Mouse (Mus musculus) midbrain, embryonic 16.5 days (tissue): ENCODE measurements around the gene Samd5. TPM values are rescaled to one million over a fixed set of nuclear protein-coding genes. Genes with fewer than 3 reads are reported as not detected.

Experiments
- ATAC-seq: fragments of 200-750 bp; cut with Nextera tagmentation; 2 replicates; pipeline ENCODE4 v1.8.0; 2017; ENCODE audit warnings: moderate TSS enrichment
- H3K27ac ChIP-seq: fragments of 300-500 bp; sonication (generic); 2 replicates; pipeline ENCODE4 v1.5.1; 2014; ENCODE audit warnings: mild to moderate bottlenecking, low read length, mixed read lengths
- H3K27me3 ChIP-seq: fragments of 300-500 bp; sonication (generic); 2 replicates; pipeline ENCODE4 v1.6.1; 2014; ENCODE audit warnings: low read depth, low read length, mixed read lengths; ENCODE audit not compliant: control insufficient read depth, insufficient read depth
- H3K36me3 ChIP-seq: fragments of 300-500 bp; sonication (generic); 2 replicates; pipeline ENCODE4 v1.6.1; 2014; ENCODE audit warnings: mild to moderate bottlenecking, low read length, moderate library complexity, mixed read lengths; ENCODE audit not compliant: control insufficient read depth, insufficient read depth
- H3K4me1 ChIP-seq: fragments of 300-500 bp; sonication (generic); 2 replicates; pipeline ENCODE4 v1.6.1; 2014; ENCODE audit warnings: mild to moderate bottlenecking, low read length, mixed read lengths; ENCODE audit not compliant: control insufficient read depth, insufficient read depth
- H3K4me2 ChIP-seq: fragments of 300-500 bp; sonication (generic); 2 replicates; pipeline ENCODE4 v1.6.1; 2014; ENCODE audit warnings: mild to moderate bottlenecking, low read length, mixed read lengths
- H3K4me3 ChIP-seq: fragments of 300-500 bp; sonication (generic); 2 replicates; pipeline ENCODE4 v1.5.1; 2014; ENCODE audit warnings: low read depth, mild to moderate bottlenecking, low read length, moderate library complexity, mixed read lengths
- H3K9ac ChIP-seq: fragments of 300-500 bp; sonication (generic); 2 replicates; pipeline ENCODE4 v1.6.1; 2014; ENCODE audit warnings: low read depth, low read length, mixed read lengths
- H3K9me3 ChIP-seq: fragments of 300-500 bp; sonication (generic); replicated peaks from 2 replicates; pipeline ENCODE4 v1.6.1; 2014; ENCODE audit warnings: mild to moderate bottlenecking, low read length, mixed read lengths; ENCODE audit not compliant: control insufficient read depth, poor library complexity, severe bottlenecking
- WGBS: fragments of 180-500 bp; shearing (Covaris S2); extraction: QIAGEN DNeasy Blood & Tissue Kit; methylation state at CpG from one replicate; pipeline ENCODE4 v1.1.7; 2014; 5-methylcytosine and 5-hydroxymethylcytosine counted together
- polyA plus RNA-seq: library from polyadenylated mRNA; unstranded; fragments of >200 nt; fragmentation: Nextera tagmentation; extraction: Ambion mirVana; gene quantifications from 2 replicates; pipeline ENCODE4 v1.2.1, GENCODE M21; 2015

The Samd5 gene
- 7.7 and 8.7 TPM in 2 replicates for polyA plus RNA-seq

GRCm38 (mm10) chr10:9674561-9675521 lies at the start of gene Samd5:
Samd5 (minus strand) TSS chr10:9675208.
- H3K36me3 ChIP-seq = no peaks in the 10 kb centered on the region
- peak within 1 kb of the TSS; percentile 87 for H3K27ac ChIP-seq
- peak within 1 kb of the TSS; percentile 82 for H3K4me2 ChIP-seq
- under 1% methylated on average over 90 of the region's 91 CpGs for WGBS
- H3K4me1 ChIP-seq = peaks cover 33% of the 10 kb centered on the region
- ATAC-seq = peak; percentile 70
- H3K27me3 ChIP-seq = no peaks in the 10 kb centered on the region
- H3K9me3 ChIP-seq = no peaks in the 10 kb centered on the region
- H3K4me3 ChIP-seq = peak within 1 kb of the TSS; percentile 81
- peak within 1 kb of the TSS; percentile 96 for H3K9ac ChIP-seq

GRCm38 (mm10) chr10:9722519-9723303 lies 47.7 kb upstream of the Samd5 start:
- no peaks in the 10 kb centered on the region for H3K27me3 ChIP-seq
- H3K9ac ChIP-seq = no peak overlapping the region
- no peaks in the 10 kb centered on the region for H3K9me3 ChIP-seq
- WGBS = 83% methylated on average over 11 of the region's 11 CpGs
- no peaks in the 10 kb centered on the region for H3K4me1 ChIP-seq
- no peak overlapping the region for H3K27ac ChIP-seq
- ATAC-seq = no peak
- no peaks in the 10 kb centered on the region for H3K36me3 ChIP-seq
- no peak overlapping the region for H3K4me3 ChIP-seq
- H3K4me2 ChIP-seq = no peak overlapping the region

- no peaks in the 10 kb centered on the region for H3K4me1 ChIP-seq
- no peak overlapping the region for H3K27ac ChIP-seq
- 0 out of 2 replicates have a peak, but pooled peaks have one; percentile 42 for ATAC-seq
- H3K27me3 ChIP-seq = no peaks in the 10 kb centered on the region
- H3K9me3 ChIP-seq = no peaks in the 10 kb centered on the region
- WGBS = 52% methylated on average over 5 of the region's 5 CpGs
- no peak overlapping the region for H3K4me3 ChIP-seq
- H3K4me2 ChIP-seq = no peak overlapping the region
- H3K9ac ChIP-seq = no peak overlapping the region
- no peaks in the 10 kb centered on the region for H3K36me3 ChIP-seq
Observed at GRCm38 (mm10) chr10:9720027-9720426, 45.0 kb upstream of the Samd5 start.

GRCm38 (mm10) chr10:9718086-9718485 lies 43.1 kb upstream of the Samd5 start:
- Histone ChIP-seq H3K9me3 (no peaks in the 10 kb centered on the region), H3K27ac (no peak overlapping the region), H3K4me1 (no peaks in the 10 kb centered on the region), H3K4me3 (no peak overlapping the region), H3K4me2 (no peak overlapping the region), H3K36me3 (no peaks in the 10 kb centered on the region), H3K27me3 (no peaks in the 10 kb centered on the region), H3K9ac (no peak overlapping the region)
- ATAC-seq = no peak
- 78% methylated on average over 5 of the region's 5 CpGs for WGBS

GRCm38 (mm10) chr10:9704956-9705355 lies 29.9 kb upstream of the Samd5 start:
- no peaks in the 10 kb centered on the region for H3K27me3 ChIP-seq
- no peak overlapping the region for H3K4me2 ChIP-seq
- no peak overlapping the region for H3K4me3 ChIP-seq
- no peaks in the 10 kb centered on the region for H3K36me3 ChIP-seq
- H3K9ac ChIP-seq = no peak overlapping the region
- H3K27ac ChIP-seq = no peak overlapping the region
- no peak for ATAC-seq
- 47% methylated on average over 1 of the region's 1 CpGs for WGBS
- no peaks in the 10 kb centered on the region for H3K4me1 ChIP-seq
- H3K9me3 ChIP-seq = no peaks in the 10 kb centered on the region

- H3K36me3 ChIP-seq = no peaks in the 10 kb centered on the region
- no peak for ATAC-seq
- H3K4me2 ChIP-seq = no peak overlapping the region
- H3K27me3 ChIP-seq = no peaks in the 10 kb centered on the region
- H3K4me3 ChIP-seq = no peak overlapping the region
- no peak overlapping the region for H3K27ac ChIP-seq
- no peaks in the 10 kb centered on the region for H3K9me3 ChIP-seq
- H3K4me1 ChIP-seq = 0 out of 2 replicates have a peak, but pooled peaks cover 2% of the 10 kb centered on the region
- H3K9ac ChIP-seq = no peak overlapping the region
- 94% methylated on average over 22 of the region's 22 CpGs for WGBS
Observed at GRCm38 (mm10) chr10:9699071-9699761, 24.2 kb upstream of the Samd5 start.

- WGBS = 81% methylated on average over 9 of the region's 9 CpGs
- Histone ChIP-seq H3K9me3 (no peaks in the 10 kb centered on the region), H3K4me1 (0 out of 2 replicates have a peak, but pooled peaks cover 4% of the 10 kb centered on the region), H3K9ac (no peak overlapping the region), H3K36me3 (no peaks in the 10 kb centered on the region), H3K4me2 (no peak overlapping the region), H3K4me3 (no peak overlapping the region), H3K27me3 (no peaks in the 10 kb centered on the region), H3K27ac (no peak overlapping the region)
- ATAC-seq = no peak
Observed at GRCm38 (mm10) chr10:9698141-9698540, 23.1 kb upstream of the Samd5 start.

GRCm38 (mm10) chr10:9696543-9697141 lies 21.6 kb upstream of the Samd5 start:
- ATAC-seq = no peak
- 34% methylated on average over 6 of the region's 6 CpGs for WGBS
- H3K9ac ChIP-seq = no peak overlapping the region

More at GRCm38 (mm10) chr10:9696543-9697141, 21.6 kb upstream of the Samd5 start:
- no peak overlapping the region for H3K4me3 ChIP-seq
- H3K9me3 ChIP-seq = no peaks in the 10 kb centered on the region
- H3K4me1 ChIP-seq = 0 out of 2 replicates have a peak, but pooled peaks cover 4% of the 10 kb centered on the region
- no peak overlapping the region for H3K27ac ChIP-seq
- no peak overlapping the region for H3K4me2 ChIP-seq
- H3K27me3 ChIP-seq = no peaks in the 10 kb centered on the region
- H3K36me3 ChIP-seq = no peaks in the 10 kb centered on the region
